Mouse (Mus musculus) left cerebral cortex, adult 2 months (tissue): Measurements from ENCODE around the gene Ppp1r37. TPM values are rescaled to one million over a fixed set of nuclear protein-coding genes. Genes with fewer than 3 reads are reported as not detected.

Experiments used
- DNase-seq, 2 experiments: peaks; one replicate each; pipeline ENCODE4 v3.0.0; 2021 to 2022; ENCODE audit warnings: low spot score in 2 of 2, mixed read lengths in 1 of 2; ENCODE audit errors: extremely low spot score in 1 of 2
- H3K27ac ChIP-seq: fragments of 200-600 bp; 2 replicates; pipeline ENCODE4 v1.8.1; 2022
- H3K4me3 ChIP-seq: fragments of 200-600 bp; 2 replicates; pipeline ENCODE4 v1.8.1; 2022
- CTCF ChIP-seq: fragments of 200-600 bp; IDR thresholded peaks from 2 replicates; pipeline ENCODE4 v1.8.1; 2022; ENCODE audit warnings: antibody characterized with exemption, mild to moderate bottlenecking, moderate library complexity
- intact Hi-C: fragments of 180-260 bp; cut with DNase I; formaldehyde crosslinking; loops from one replicate; pipeline ENCODE4 v1.15.1; 2025
- total RNA-seq, 2 experiments: library from RNA; stranded (reverse); gene quantifications; 2 replicates each; pipeline ENCODE4 v1.2.3; 2021

The Ppp1r37 gene
- total RNA-seq, 2 experiments from 2014 or later, result 148 to 150 TPM

GRCm38 (mm10) chr7:19489525-19489924 is 73.4 kb downstream of the Ppp1r37 start:
- no peak for TF ChIP-seq CTCF
- DNase-seq, result no peak
- Histone ChIP-seq H3K27ac (no peak overlapping the region), H3K4me3 (peak overlapping the region; percentile 31)
- intact Hi-C loops, result no loop called here

GRCm38 (mm10) chr7:19486549-19486948 is 76.3 kb downstream of the Ppp1r37 start:
- no peak for TF ChIP-seq CTCF
- intact Hi-C loops, result no loop called here
- H3K4me3 ChIP-seq, result no peak overlapping the region

GRCm38 (mm10) chr7:19485488-19485887 is 77.4 kb downstream of the Ppp1r37 start:
- no peak for TF ChIP-seq CTCF
- intact Hi-C loops, result no loop called here
- H3K27ac ChIP-seq, result no peak overlapping the region
- no peak overlapping the region for H3K4me3 ChIP-seq
- no peak for DNase-seq

More at GRCm38 (mm10) chr7:19486549-19486948, 76.3 kb downstream of the Ppp1r37 start:
- no peak for DNase-seq
- H3K27ac ChIP-seq, result no peak overlapping the region

- Histone ChIP-seq H3K27ac (no peak overlapping the region), H3K4me3 (no peak overlapping the region)
- intact Hi-C loops, result no loop called here
- no peak for DNase-seq
- TF ChIP-seq CTCF, result no peak
These were observed 79.6 kb downstream of the Ppp1r37 start for GRCm38 (mm10) chr7:19483281-19483680.

Other genes starting within 250 kb of the Ppp1r37 start
- gene Ercc1, start 218.3 kb downstream of the Ppp1r37 start, total RNA-seq, result 10 to 100 TPM; 48.9 to 51.8 TPM
- 10 to 100 TPM; 17.0 to 17.8 TPM for gene Cd3eap, start 203.6 kb downstream of the Ppp1r37 start, total RNA-seq
- 1 to 10 TPM; 7.7 to 7.8 TPM for gene Ppp1r13l, start 203.3 kb downstream of the Ppp1r37 start, total RNA-seq
- gene Ercc2, start 181.1 kb downstream of the Ppp1r37 start, total RNA-seq, result 10 to 100 TPM; 37.2 TPM
- 1 to 10 TPM; 2.4 to 4.1 TPM for gene Klc3, start 159.0 kb downstream of the Ppp1r37 start, total RNA-seq
- not detected for gene Ckm, start 158.3 kb downstream of the Ppp1r37 start, total RNA-seq
- gene Mark4, start 104.3 kb downstream of the Ppp1r37 start, total RNA-seq, result 10 to 100 TPM; 79.1 to 79.5 TPM
- under 1 TPM; 0.26 to 0.36 TPM for gene Exoc3l2, start 99.7 kb downstream of the Ppp1r37 start, total RNA-seq
- gene Bloc1s3, start 54.7 kb downstream of the Ppp1r37 start, total RNA-seq, result 1 to 10 TPM; 6.7 to 7.9 TPM
- gene Trappc6a, start 54.7 kb downstream of the Ppp1r37 start, total RNA-seq, result 10 to 100 TPM; 16.6 to 18.4 TPM
- gene Nkpd1, start 45.2 kb downstream of the Ppp1r37 start, total RNA-seq, result under 1 TPM; 0.44 to 0.84 TPM
- 1 to 10 TPM; 1.5 to 2.0 TPM for gene Zfp296, start 14.2 kb upstream of the Ppp1r37 start, total RNA-seq
- 10 to 100 TPM; 50.1 to 50.8 TPM for gene Gemin7, start 14.5 kb upstream of the Ppp1r37 start, total RNA-seq
- 10 to 100 TPM; 92.7 to 98.3 TPM for gene Clasrp, start 41.4 kb upstream of the Ppp1r37 start, total RNA-seq
- gene Relb, start 66.4 kb upstream of the Ppp1r37 start, total RNA-seq, result 1 to 10 TPM; 7.2 to 7.7 TPM
- 100 to 1,000 TPM; 137 to 139 TPM for gene Clptm1, start 102.0 kb upstream of the Ppp1r37 start, total RNA-seq
- not detected for gene Apoc2, start 114.9 kb upstream of the Ppp1r37 start, total RNA-seq
- gene Gm44805, start 118.3 kb upstream of the Ppp1r37 start, total RNA-seq, result not detected
- gene Apoc4, start 118.4 kb upstream of the Ppp1r37 start, total RNA-seq, result not detected
- gene Apoc1, start 129.6 kb upstream of the Ppp1r37 start, total RNA-seq, result 1 to 10 TPM; 3.5 to 3.7 TPM
- 1,000 to 10,000 TPM; 1,824 to 1,912 TPM for gene Apoe, start 136.1 kb upstream of the Ppp1r37 start, total RNA-seq
- 100 to 1,000 TPM; 117 TPM for gene Tomm40, start 152.4 kb upstream of the Ppp1r37 start, total RNA-seq
- gene Nectin2, start 187.4 kb upstream of the Ppp1r37 start, total RNA-seq, result 1 to 10 TPM; 7.9 to 8.2 TPM
- gene Bcam, start 207.9 kb upstream of the Ppp1r37 start, total RNA-seq, result 10 to 100 TPM; 12.2 to 15.1 TPM
- gene Cblc, start 233.7 kb upstream of the Ppp1r37 start, total RNA-seq, result not detected